Mouse (Mus musculus) adrenal gland, postnatal 4 days (tissue): ENCODE results near the gene Sstr4. TPM values are rescaled to one million over a fixed set of nuclear protein-coding genes. Genes with fewer than 3 reads are reported as not detected.

Experiments used
- DNase-seq, 2 experiments: peaks; one replicate each; pipeline ENCODE4 v3.0.0; 2021 to 2022; ENCODE audit warnings: low spot score in 2 of 2, mixed read lengths in 2 of 2
- long read RNA-seq, 2 experiments: library from polyadenylated mRNA; stranded (forward); transcript quantifications; one replicate each; pipeline ENCODE4 v2.0.0; 2021
- total RNA-seq, 2 experiments: library from RNA; stranded (reverse); gene quantifications; 2 replicates each; pipeline ENCODE4 v1.2.3; 2021

Sstr4 gene
- under 1 TPM; 0.62 to 0.71 TPM for total RNA-seq
- long read RNA-seq, experiment 1: 0 reads
- long read RNA-seq, experiment 2, partial matches to known transcripts: 0 of 1 reads
- long read RNA-seq, experiment 2, other reads (novel, unspliced or antisense): 0 of 1 reads

DNA sequence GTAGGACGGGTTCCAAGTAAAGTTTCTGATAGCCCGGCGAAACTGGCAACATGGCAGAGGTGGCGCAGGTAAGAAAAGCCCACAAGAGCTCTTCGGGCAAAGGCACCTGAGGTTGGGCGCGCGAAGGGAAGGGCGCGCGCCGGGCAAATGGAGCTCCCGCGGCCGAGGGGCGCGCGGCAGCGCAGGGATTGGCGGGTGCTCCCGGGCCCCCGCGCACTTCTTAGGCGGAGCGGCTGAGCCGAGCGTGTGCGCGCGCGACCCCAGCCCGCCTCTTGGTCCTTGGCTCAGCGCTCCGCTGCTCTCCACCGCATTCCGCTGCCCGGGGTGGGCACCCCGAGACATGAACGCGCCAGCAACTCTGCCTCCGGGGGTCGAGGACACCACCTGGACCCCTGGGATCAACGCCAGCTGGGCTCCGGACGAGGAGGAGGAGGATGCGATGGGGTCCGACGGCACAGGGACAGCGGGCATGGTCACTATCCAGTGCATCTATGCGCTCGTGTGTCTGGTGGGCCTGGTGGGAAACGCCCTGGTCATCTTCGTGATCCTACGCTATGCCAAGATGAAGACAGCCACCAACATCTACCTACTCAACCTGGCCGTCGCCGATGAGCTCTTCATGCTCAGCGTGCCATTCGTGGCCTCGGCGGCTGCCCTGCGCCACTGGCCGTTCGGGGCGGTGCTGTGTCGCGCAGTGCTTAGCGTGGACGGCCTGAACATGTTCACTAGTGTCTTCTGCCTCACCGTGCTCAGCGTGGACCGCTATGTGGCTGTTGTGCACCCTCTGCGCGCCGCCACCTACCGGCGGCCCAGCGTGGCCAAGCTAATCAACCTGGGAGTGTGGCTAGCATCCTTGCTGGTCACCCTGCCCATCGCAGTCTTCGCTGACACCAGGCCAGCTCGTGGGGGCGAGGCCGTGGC lies at the start of gene Sstr4:
Gene Sstr4 (plus strand): TSS at position 214 of the 921 bp plus-strand sequence.
- peak in 1 of 2 experiments; percentile 34 for DNase-seq

DNA sequence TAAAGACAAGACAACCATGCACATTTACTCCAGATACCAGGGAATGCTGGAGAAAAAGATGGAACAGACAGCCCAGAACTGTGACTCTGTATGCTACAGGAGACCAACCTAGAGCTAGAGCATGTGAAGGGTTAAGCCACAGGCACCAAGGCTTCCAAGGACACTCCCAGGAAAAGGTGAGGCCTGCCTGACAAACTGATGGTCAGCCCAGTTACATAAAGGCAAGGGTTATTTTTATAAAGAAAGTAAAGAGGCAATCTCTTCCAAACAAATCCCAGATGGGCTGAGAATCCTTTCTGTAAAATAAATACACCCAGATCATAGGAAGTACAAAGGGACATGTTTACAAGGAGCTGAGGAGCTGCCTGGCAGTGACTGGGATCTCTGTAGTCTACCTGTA lies 49.8 kb upstream of the Sstr4 start:
- DNase-seq: no peak

DNA sequence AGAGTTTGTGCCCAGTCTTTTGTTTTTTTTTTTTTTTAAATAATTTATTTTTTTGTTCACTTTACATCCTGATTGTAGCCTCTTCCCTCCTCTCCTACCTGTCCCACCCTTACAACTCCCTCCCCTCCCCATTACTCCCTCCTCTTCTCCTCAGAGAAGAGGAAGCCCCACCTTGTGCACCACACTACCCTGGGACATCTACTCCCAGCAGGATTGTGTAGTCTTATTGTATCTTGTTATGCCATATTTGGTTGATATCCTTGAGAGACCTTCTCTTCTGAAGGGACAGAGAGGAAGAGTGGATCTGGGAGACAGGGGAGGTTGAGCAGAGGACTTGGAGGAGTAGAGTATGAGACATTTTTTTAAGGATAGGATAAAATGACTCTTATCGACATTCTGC lies 48.2 kb upstream of the Sstr4 start:
- DNase-seq: no peak

DNA sequence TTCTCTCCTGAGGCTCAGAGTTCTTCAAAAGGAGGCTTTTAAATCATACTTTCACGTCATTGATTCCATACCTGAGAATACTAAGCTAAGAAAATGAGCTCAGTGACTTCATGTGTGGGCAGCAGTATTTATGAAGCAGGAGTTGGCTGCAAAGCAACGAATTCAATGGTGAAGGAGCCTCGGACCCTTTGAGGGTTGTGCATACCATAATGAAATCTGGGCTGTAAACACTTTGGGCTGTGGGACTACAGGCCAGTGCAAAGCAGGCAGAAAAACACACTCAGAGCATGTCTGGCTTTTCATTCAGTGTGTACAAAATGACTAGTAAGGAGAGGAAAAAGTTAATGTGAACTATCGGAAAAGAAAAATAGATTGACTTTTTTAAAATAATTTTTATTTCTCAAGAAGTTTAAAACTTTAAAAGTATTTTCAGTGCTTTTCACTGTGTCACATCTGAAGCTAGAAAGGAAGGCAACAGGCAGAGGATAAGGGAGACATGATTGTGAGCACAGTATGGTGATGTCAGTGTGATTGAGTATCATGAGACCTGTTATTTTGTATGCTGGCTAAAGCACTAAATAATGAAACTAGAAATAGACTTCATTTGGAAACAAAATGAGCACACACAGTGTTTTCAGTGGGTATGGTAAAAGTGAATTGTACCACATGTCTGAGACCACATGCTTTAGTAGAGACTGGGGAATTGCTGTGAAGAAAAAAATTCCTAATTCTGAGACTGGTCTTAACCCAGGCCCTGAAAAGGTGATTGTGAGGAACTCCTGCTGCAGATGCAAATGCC lies 45.4 kb upstream of the Sstr4 start:
- no peak for DNase-seq

DNA sequence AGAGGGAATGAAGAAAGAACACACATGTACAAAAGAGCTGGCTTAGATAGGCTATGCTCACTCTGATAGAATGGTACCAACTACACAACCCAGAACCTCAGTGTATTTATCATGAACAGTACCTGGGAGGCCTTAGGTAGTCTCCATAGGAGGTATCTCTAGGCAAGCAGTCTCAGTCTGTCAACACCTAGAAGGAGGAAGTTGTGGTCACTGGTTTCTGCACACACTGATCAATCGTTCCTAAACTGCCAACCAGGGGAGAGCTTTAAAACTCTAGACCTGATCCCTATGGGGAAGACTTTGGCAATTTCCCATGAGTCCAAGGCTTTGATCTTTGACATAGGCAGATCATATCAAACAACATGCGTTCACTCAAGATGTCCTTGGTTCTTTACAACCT lies 44.7 kb upstream of the Sstr4 start:
- no peak for DNase-seq

DNA sequence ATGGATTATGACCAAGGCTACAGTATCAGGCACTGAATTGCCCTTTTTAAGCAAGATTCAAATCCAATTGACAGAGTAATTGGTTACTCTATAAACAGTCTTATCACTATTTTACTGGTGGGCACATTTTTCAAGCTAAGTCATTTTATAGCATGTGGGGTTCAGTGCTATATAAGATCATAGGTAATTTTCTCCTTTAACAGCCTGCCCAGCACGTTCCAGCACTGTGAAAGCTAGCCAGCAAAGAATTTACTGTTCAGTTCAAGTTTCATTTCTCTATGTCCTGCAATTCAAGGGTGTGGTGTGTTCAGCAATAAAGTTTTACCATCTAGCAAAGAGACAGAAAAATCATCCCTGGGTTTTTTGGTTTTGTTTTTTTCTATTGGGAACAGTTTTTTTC lies 42.5 kb upstream of the Sstr4 start:
- no peak for DNase-seq

DNA sequence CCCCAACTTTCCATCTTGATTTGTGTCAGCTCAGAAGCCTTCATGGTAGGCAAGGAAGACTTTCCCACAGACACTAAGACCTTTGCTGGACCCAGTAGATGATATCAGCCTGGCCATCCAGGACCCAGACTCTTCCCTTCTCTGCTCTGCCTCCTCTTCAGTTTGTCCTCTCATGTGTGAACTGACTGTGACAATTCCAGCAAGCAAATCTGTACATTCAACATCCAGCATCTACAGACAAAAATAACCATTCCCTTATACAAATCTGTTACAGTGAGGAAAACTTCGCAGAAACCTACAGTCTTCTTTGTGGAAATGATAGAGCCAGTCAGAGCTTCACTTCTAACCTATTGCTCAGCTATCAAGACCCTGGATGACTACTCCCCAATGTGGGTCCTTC lies 38.0 kb upstream of the Sstr4 start:
- no peak for DNase-seq

DNA sequence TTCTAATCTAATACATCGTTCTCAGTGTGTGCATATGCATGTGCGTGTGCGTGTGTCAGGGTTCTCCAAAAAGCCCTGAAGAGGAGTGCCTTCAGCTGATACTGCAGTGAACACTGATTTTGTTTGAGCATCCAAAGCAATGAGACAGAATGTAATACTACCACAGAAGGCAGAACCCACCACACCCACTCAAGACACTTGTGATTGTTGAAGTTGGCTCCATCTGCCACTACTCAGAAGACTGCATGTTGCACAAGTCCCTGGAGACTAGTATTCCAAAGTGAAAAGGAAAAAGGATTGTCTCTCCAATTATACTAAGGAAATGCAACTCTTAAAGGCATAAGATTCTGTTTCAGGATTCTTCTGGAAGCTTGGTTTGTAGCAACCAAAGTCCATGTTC lies 30.6 kb upstream of the Sstr4 start:
- DNase-seq: no peak

DNA sequence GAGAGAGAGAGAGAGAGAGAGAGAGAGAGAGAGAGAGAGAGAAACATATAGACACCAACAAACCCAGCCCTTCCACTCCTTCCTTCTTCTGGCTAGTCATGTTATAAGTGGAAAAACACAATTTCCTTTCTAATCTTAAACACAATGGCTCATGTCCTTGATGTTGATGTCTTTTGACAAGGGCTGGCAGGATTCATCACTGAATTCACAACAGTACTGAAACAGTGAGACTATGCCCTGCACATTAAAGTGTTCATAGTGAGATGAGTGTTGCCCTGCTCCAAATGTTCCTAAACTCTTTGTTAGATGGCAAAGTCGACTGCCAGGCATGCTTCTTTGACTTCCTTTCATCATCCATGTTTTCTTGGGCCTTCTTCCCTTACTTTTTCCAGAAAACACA lies 29.9 kb upstream of the Sstr4 start:
- DNase-seq: no peak

DNA sequence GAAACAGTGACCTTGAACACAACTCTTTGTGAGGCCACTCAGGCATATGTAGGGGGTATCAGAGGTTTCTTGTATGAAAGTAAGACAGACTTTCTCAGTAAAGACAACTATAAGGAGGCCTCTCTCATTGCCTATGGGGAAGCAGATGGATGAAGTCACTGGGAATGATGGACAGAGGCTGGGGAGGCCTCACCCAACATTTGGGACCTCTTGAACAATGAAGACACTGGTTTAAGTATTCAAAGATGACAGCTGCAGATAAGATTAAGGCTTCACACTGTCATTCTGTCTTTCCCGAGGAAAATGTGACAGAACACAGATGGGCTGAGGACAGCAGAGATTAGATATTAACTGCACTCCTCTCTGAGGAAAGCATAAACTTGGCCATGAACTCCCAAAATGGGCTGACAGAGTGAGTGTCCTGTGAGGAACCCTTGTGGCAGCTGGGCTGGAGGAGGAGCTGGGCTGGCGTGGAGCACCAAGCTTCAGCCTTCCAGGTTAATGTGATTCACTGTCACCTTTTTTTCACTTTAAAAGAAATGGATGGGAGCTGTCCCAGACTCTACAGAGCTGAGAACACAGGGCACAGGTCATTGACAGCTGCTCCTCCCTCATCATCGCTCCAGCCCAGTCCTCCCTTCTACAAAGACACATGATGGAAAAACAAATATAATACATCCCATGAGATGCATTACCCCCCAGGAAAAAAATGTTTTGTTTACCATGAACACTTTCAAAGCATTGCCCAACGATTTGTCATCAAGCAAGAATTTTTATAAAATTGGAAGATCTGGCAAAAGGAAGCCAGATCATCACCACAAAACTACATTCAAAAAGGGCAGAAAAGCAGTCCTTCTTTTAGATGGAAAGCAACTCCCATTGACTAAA lies 23.2 kb upstream of the Sstr4 start:
- no peak for DNase-seq

DNA sequence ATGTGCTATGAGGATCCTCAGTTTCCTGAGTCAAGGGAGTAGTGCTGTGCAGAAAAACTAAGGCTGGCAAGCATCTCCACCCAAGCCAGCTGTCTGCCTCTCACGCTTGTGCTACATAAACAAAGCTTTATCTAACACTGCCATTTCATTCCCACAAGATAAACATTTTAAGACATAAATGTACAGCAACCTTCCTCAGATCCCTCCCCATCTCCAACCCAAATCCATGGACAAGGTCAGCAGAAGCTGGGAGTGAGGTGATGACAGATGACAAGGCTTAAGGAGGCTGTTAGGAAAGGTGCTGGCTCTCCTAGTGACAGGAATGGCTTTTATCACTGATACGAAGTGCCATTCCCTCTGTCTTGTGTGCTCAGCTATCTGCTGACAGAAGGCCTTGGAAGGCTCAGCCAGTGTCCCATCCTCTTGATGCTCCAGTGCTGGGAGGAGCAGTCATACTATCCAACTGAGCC lies 21.5 kb upstream of the Sstr4 start:
- DNase-seq: no peak

DNA sequence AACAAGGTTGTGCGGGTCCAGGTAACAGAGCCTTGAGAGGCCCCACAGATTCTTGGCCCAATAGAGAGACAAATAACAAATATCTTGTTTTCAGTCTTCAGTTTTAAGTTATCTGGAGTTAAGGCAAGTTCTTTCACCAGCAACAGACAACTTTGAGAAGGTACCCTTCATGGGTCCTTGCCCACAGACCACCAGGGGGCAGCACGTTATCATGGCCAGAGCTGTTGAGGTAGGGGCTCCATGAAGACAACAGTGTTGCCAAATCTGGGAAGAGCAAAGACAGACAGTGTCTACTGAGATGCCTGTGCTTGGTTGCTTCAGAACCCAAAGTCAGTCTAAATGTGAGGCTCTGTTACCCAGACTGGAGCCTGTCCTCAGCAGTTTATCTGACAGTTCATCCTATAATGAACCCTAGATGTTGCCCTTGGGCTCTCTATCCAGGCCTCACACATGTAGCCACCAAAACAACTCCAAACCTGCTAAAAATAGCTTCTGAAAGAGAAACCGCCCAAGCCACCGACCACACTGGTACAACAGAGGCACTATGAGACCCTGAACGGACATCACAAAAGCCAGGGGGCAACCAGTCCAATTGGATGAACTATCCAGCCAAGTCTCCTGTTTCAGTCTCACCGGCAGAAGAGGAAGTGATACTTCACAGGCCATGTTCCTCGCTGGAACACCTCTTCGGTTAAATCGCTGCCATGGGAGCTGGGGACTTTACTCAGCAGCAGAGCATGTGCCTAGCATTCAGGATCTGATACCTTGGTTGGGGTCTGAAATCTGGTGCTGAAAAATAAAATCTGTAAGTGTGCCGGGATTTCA lies 19.6 kb upstream of the Sstr4 start:
- no peak for DNase-seq

DNA sequence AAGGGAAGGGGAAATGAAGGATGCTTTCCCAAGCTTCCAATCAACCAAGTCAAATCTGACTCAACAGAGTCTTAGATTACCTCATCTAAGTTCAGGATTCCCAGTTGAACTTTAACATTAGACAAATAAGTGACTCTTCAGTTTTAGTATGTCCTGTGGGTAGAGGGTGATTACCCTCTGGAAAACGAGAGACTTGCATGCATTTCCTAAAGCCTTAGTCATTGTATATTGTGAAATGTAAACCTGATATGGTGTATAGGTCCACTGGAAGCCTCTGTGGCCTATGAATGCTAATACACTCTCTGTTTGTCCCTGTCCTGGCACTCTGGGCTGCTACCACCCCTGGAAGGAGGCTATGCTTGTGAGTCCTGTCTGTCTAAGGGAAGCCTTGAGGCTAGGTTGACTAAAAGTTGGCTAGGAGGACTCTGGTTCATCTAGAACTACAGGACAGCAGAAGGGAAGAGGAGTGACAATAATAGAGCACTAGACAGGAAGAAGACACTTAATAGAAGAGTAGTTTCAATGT lies 16.3 kb upstream of the Sstr4 start:
- no peak for DNase-seq

DNA sequence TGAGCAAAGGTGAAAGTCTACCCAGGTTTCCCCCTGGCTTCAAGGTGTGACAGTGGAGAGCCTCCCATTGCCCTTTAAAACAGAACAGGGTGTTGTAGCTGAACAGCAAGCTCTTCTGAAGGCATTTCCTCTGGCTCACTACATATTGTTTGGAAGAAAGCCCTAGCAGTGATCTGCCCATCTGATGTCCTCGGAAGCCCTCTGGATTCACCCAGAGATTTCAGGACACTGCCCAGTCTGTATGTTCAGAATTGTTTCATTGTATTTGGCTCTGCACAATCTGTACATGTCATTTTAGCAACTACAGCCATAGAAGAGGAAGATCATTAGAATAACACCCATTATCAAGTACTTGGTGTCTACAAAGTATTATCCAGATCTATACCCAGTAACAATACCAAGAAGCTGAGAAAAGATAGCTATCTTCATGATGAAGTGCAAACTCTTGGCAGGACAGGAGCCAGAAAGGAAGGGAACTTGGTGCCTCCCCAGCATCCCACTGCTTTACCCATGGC lies 15.2 kb upstream of the Sstr4 start:
- no peak for DNase-seq

DNA sequence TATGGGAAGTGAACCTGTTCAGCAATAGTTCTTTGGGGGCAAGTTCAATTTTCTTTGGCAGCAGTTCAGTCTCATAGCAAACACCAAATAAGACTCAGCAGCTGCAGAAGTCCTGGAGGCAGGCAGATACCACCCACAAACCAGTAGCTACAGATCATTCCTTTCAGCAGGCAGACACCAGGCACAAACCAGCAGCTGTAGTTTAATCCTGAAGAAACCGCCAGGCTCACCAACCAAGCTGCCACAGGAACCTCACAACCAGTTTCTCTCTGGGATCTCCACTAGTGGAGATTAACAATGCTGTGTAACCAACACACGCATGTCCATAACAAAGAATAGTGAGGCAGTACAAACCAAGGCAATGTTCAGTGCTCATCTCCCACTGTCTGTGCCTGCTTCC lies 14.1 kb upstream of the Sstr4 start:
- no peak for DNase-seq

DNA sequence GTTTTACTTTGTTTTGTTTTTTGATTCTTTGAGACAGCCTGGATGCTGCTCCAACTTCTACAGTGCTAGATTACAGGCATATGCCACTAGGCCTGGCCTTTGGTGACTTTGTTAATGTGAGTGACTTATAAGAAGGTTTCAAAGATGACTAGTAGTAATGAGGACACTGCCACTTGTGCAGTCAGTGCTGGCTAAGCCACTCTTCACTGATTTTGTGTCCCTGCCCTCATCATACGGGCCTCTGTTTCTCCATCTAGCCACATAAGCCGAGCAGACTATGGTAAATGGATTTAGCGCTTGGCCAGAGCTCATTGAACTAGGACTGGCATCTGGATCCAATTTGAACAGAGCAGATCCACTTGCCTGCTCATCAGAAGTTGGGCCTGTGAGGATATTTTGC lies 8.7 kb upstream of the Sstr4 start:
- DNase-seq: no peak

DNA sequence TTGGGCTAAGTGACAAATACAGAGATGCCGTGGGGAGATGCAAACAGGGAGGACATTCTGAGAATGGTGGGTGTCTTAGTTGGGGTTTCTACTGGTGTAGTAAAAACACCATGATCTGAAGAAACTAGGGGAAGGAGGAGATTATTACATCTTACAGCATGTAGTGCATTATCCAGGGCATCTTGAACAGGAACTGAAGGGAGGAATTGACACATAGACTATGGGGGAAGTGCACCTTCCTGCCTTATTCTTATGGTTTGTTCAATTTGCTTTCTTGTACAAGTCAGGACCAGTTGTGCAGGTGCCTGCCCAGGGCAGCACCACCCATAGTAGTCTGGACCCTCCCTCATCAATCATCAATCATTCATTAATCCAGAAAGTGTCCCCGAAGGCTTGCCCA lies 8.2 kb upstream of the Sstr4 start:
- no peak for DNase-seq

DNA sequence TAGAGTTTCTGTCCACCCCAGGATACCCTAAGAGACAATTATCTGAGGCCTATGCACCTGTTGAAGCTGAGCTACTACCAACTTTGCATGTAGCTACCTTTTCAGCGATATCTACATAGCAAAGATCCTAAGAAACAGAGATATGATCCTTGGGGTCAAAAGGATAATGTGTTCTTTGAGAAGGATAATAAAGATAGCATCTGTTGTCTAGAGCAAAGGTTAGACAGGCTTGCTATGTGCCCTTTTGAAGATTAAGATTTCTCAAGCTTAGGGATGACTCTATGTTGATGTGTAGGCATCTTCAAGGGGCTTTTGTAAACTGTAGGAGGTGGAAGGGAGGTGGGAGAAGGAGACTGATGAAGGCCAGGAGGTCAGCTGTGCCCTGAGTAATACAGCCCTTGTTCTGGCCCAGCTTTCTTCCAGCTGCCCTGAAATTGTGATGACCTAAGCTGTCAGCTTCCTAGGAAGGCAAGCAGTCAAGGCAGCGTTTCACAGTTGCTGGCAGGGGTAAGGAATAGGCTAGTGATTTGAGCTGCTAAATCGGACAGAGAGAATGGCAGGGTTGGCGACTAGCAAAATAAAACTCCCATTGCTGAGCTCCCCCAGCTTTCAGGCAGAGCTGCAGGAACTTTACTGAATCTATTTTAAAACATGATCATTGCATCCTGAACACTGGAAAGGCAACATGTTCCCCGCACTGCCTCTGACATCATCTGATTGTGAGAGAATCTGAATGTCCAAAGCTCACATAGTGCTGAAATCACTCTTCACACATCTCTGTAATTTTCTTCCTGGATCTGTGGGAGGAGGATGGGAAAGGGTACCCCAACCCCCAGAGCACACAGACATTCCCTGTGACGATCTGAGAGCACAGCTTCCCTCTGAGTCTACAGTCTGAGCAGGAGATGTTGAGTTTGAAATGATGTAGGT lies 7.2 kb upstream of the Sstr4 start:
- DNase-seq: no peak

DNA sequence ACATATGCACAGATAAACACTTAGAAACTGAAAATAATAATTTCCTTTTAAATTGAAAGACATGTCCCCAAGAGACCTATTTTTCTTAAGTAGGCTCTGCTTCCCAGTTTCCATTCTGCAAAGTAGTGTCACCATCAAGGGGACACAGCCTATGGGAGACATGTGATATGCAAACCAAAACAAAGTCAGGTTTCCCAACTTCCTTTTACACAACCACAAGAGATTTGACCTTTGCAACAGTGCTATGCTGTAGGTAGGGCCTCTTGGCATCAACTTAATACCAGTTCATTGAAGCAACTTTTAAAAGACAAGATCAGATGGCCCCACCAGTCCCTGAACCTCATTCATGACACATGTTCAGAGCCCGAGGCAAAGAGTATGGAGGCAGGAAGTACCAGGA lies 2.0 kb upstream of the Sstr4 start:
- no peak for DNase-seq
